In genomic region chr6:107494491-107494890, GRCm38 (mm10) we compare ENCODE assay signal across 24 mouse cellular contexts. TPM values are rescaled to one million over a fixed set of nuclear protein-coding genes. Genes with fewer than 3 reads are reported as not detected.
"Had no signal": no experiment of that assay in that cellular context is flagged by ENCODE, and none has a peak within 500 bp of the region (broad histone marks: within the 10 kb centered on the region; RNA-seq: fewer than 3 reads in every experiment).

No protein-coding gene starts in this region.

- H3K4me1 ChIP-seq: liver, embryonic 12.5 days; liver, embryonic 15.5 days; midbrain, embryonic 13.5 days; neural tube, embryonic 12.5 days; neural tube, embryonic 15.5 days had no signal

- H3K4me2 ChIP-seq: liver, embryonic 12.5 days; liver, embryonic 15.5 days; midbrain, embryonic 13.5 days; neural tube, embryonic 12.5 days; neural tube, embryonic 15.5 days had no signal

- H3K9me3 ChIP-seq: liver, embryonic 12.5 days; liver, embryonic 15.5 days; midbrain, embryonic 13.5 days; neural tube, embryonic 12.5 days; neural tube, embryonic 15.5 days had no signal

- H3K27me3 ChIP-seq: liver, embryonic 12.5 days; liver, embryonic 15.5 days; midbrain, embryonic 13.5 days; neural tube, embryonic 12.5 days; neural tube, embryonic 15.5 days had no signal

- DNase-seq: kidney, adult 18-20 months; kidney, adult 9 months; kidney, postnatal 14 days; kidney, postnatal 4 days; liver; lung, adult 2 months; lung, postnatal 14 days; lung, postnatal 4 days; right cerebral cortex, adult 18-20 months; right cerebral cortex, postnatal 14 days; right cerebral cortex, postnatal 4 days; thymus, adult 2 months; thymus, postnatal 14 days; thymus, postnatal 4 days had no signal

- H3K36me3 ChIP-seq: liver, embryonic 12.5 days; liver, embryonic 15.5 days; midbrain, embryonic 13.5 days; neural tube, embryonic 12.5 days; neural tube, embryonic 15.5 days had no signal

- H3K27ac ChIP-seq: liver, embryonic 12.5 days; liver, embryonic 15.5 days; midbrain, embryonic 13.5 days; neural tube, embryonic 12.5 days; neural tube, embryonic 15.5 days; stomach, postnatal 0 days had no signal

- H3K4me3 ChIP-seq: liver, embryonic 12.5 days; liver, embryonic 15.5 days; midbrain, embryonic 13.5 days; neural tube, embryonic 12.5 days; neural tube, embryonic 15.5 days had no signal

- H3K9ac ChIP-seq: liver, embryonic 12.5 days; liver, embryonic 15.5 days; midbrain, embryonic 13.5 days; neural tube, embryonic 12.5 days; neural tube, embryonic 15.5 days had no signal

- ATAC-seq: intestine, embryonic 16.5 days; liver, embryonic 12.5 days; midbrain, embryonic 13.5 days; midbrain, embryonic 16.5 days had no signal

RNA-seq across cellular contexts. Expression of gene Lrrn1, which starts 35.1 kb away (rescaled TPM):
- total RNA-seq: megakaryocyte progenitor cell, adult 5-6 weeks; megakaryocyte-erythroid progenitor cell, adult 5-6 weeks had no signal
